Mouse (Mus musculus) small intestine, adult 2 months (tissue): ENCODE data around the gene Slc9a9.

ENCODE experiments used
- CTCF ChIP-seq: fragments of 200-500 bp; IDR thresholded peaks from 2 replicates; pipeline ENCODE4 v1.5.1; 2012; ENCODE audit warnings: low read depth, mild to moderate bottlenecking, control low read depth, inconsistent platforms, low read length, moderate library complexity, mixed read lengths; ENCODE audit not compliant: insufficient replicate concordance, insufficient read length; ENCODE audit errors: extremely low read depth
- POLR2A ChIP-seq: fragments of 200-500 bp; IDR thresholded peaks from 2 replicates; pipeline ENCODE4 v1.6.1; 2012; ENCODE audit warnings: low read depth, mild to moderate bottlenecking, control low read depth, inconsistent platforms, low read length, moderate library complexity

- TF ChIP-seq CTCF: no peak
- no peak for TF ChIP-seq POLR2A
Measured at GRCm38 (mm10) chr9:94751638-94752021, 81.9 kb downstream of the Slc9a9 start.
